Mouse (Mus musculus) limb, embryonic 13.5 days (tissue): Measurements from ENCODE around the gene Gfer. TPM values are rescaled to one million over a fixed set of nuclear protein-coding genes. Genes with fewer than 3 reads are reported as not detected.

Source experiments
- ATAC-seq: fragments of 200-750 bp; cut with Nextera tagmentation; 2 replicates; pipeline ENCODE4 v1.8.0; 2017; ENCODE audit warnings: low read depth, moderate number of reproducible peaks, moderate TSS enrichment; ENCODE audit not compliant: low FRiP score
- H3K27ac ChIP-seq: fragments of 300-500 bp; sonication (generic); 2 replicates; pipeline ENCODE4 v1.5.1; 2015; ENCODE audit warnings: inconsistent platforms, mild to moderate bottlenecking, moderate library complexity
- H3K27me3 ChIP-seq: fragments of 300-500 bp; sonication (generic); 2 replicates; pipeline ENCODE4 v1.6.1; 2015; ENCODE audit warnings: mild to moderate bottlenecking, inconsistent platforms
- H3K36me3 ChIP-seq: fragments of 300-500 bp; sonication (generic); 2 replicates; pipeline ENCODE4 v1.6.1; 2015; ENCODE audit warnings: inconsistent platforms, mild to moderate bottlenecking, moderate library complexity
- H3K4me1 ChIP-seq: fragments of 300-500 bp; sonication (generic); 2 replicates; pipeline ENCODE4 v1.6.1; 2015; ENCODE audit warnings: inconsistent platforms
- H3K4me2 ChIP-seq: fragments of 300-500 bp; sonication (generic); replicated peaks from 2 replicates; pipeline ENCODE4 v1.6.1; 2015; ENCODE audit warnings: inconsistent platforms, mild to moderate bottlenecking, moderate library complexity
- H3K4me3 ChIP-seq: fragments of 300-500 bp; sonication (generic); 2 replicates; pipeline ENCODE4 v1.5.1; 2015; ENCODE audit warnings: moderate library complexity, mild to moderate bottlenecking, inconsistent platforms
- H3K9ac ChIP-seq: fragments of 300-500 bp; sonication (generic); 2 replicates; pipeline ENCODE4 v1.6.1; 2015; ENCODE audit warnings: mild to moderate bottlenecking, inconsistent platforms
- H3K9me3 ChIP-seq: fragments of 300-500 bp; sonication (generic); 2 replicates; pipeline ENCODE4 v1.6.1; 2016; ENCODE audit warnings: inconsistent platforms
- WGBS: fragments of 180-500 bp; shearing (Covaris S2); methylation state at CpG from one replicate; pipeline ENCODE4 v1.1.7; 2015; 5-methylcytosine and 5-hydroxymethylcytosine counted together
- polyA plus RNA-seq: library from polyadenylated mRNA; unstranded; fragments of >200 nt; fragmentation: Nextera tagmentation; extraction: Ambion mirVana; gene quantifications from 2 replicates; pipeline ENCODE4 v1.2.1, GENCODE M21; 2015

The Gfer gene
- polyA plus RNA-seq, 1 experiment from 2014 or later, result 48.1 TPM

GRCm38 (mm10) chr17:24651835-24652234, 44.1 kb downstream of the Gfer start:
- peaks cover 6% of the 10 kb centered on the region for H3K36me3 ChIP-seq
- no peak overlapping the region for H3K27ac ChIP-seq
- peaks cover 11% of the 10 kb centered on the region for H3K27me3 ChIP-seq
- no peak for ATAC-seq
- peaks cover 32% of the 10 kb centered on the region for H3K4me1 ChIP-seq
- no peak overlapping the region for H3K4me3 ChIP-seq
- 61% methylated on average over 3 of the region's 3 CpGs for WGBS
- H3K4me2 ChIP-seq, result no peak overlapping the region
- no peaks in the 10 kb centered on the region for H3K9me3 ChIP-seq
- H3K9ac ChIP-seq, result no peak overlapping the region

GRCm38 (mm10) chr17:24650766-24651165, 45.2 kb downstream of the Gfer start:
- Histone ChIP-seq H3K9ac (peak overlapping the region; percentile 90; the same call in 1 of the 2 replicates), H3K4me3 (peak overlapping the region; percentile 80; the same call in 1 of the 2 replicates), H3K36me3 (peaks cover 17% of the 10 kb centered on the region), H3K9me3 (no peaks in the 10 kb centered on the region), H3K27ac (0 out of 2 replicates have a peak overlapping the region, but pooled peaks have one; percentile 3), H3K4me1 (peaks cover 35% of the 10 kb centered on the region), H3K27me3 (0 out of 2 replicates have a peak, but pooled peaks cover 3% of the 10 kb centered on the region), H3K4me2 (peak overlapping the region; percentile 86)
- no peak for ATAC-seq
- WGBS, result 79% methylated on average over 4 of the region's 4 CpGs

GRCm38 (mm10) chr17:24650070-24650616, 45.8 kb downstream of the Gfer start, which contains the start of gene Slc9a3r2:
Gene Slc9a3r2 (minus strand): TSS chr17:24650327.
- Histone ChIP-seq H3K9me3 (no peaks in the 10 kb centered on the region), H3K4me3 (peak within 1 kb of the TSS; percentile 80), H3K4me1 (peaks cover 41% of the 10 kb centered on the region), H3K27ac (peak within 1 kb of the TSS; percentile 67), H3K27me3 (0 out of 2 replicates have a peak, but pooled peaks cover 3% of the 10 kb centered on the region), H3K9ac (peak within 1 kb of the TSS; percentile 90), H3K36me3 (peaks cover 22% of the 10 kb centered on the region), H3K4me2 (peak within 1 kb of the TSS; percentile 86)
- WGBS, result 0% methylated on average over 37 of the region's 41 CpGs
- ATAC-seq, result peak; percentile 83

GRCm38 (mm10) chr17:24649581-24650069, 46.3 kb downstream of the Gfer start:
- Histone ChIP-seq H3K4me1 (peaks cover 46% of the 10 kb centered on the region), H3K36me3 (peaks cover 25% of the 10 kb centered on the region), H3K27me3 (0 out of 2 replicates have a peak, but pooled peaks cover 3% of the 10 kb centered on the region), H3K4me3 (peak overlapping the region; percentile 80), H3K9ac (peak overlapping the region; percentile 90), H3K4me2 (peak overlapping the region; percentile 86), H3K9me3 (no peaks in the 10 kb centered on the region), H3K27ac (peak overlapping the region; percentile 67)
- ATAC-seq, result peak; percentile 58
- WGBS, result under 1% methylated on average over 35 of the region's 35 CpGs

- Histone ChIP-seq H3K27ac (no peak overlapping the region), H3K9me3 (no peaks in the 10 kb centered on the region), H3K9ac (peak overlapping the region; percentile 90), H3K4me1 (peaks cover 54% of the 10 kb centered on the region), H3K4me2 (peak overlapping the region; percentile 86), H3K4me3 (peak overlapping the region; percentile 80), H3K27me3 (0 out of 2 replicates have a peak, but pooled peaks cover 3% of the 10 kb centered on the region), H3K36me3 (peaks cover 32% of the 10 kb centered on the region)
- WGBS, result 69% methylated on average over 10 of the region's 10 CpGs
- ATAC-seq, result no peak
Observed at GRCm38 (mm10) chr17:24648731-24649377, 47.1 kb downstream of the Gfer start.

GRCm38 (mm10) chr17:24647493-24647892, 48.5 kb downstream of the Gfer start:
- Histone ChIP-seq H3K4me1 (peaks cover 64% of the 10 kb centered on the region), H3K36me3 (peaks cover 46% of the 10 kb centered on the region), H3K27ac (no peak overlapping the region), H3K9ac (peak overlapping the region; percentile 13; the same call in 1 of the 2 replicates), H3K27me3 (0 out of 2 replicates have a peak, but pooled peaks cover 3% of the 10 kb centered on the region), H3K9me3 (no peaks in the 10 kb centered on the region), H3K4me3 (peak overlapping the region; percentile 1; the same call in 1 of the 2 replicates), H3K4me2 (peak overlapping the region; percentile 14; the same call in 1 of the 2 replicates)
- ATAC-seq, result no peak
- WGBS, result 85% methylated on average over 11 of the region's 11 CpGs

- no peak for ATAC-seq
- H3K36me3 ChIP-seq, result peaks cover 56% of the 10 kb centered on the region
- WGBS, result 82% methylated on average over 4 of the region's 4 CpGs
- H3K9me3 ChIP-seq, result no peaks in the 10 kb centered on the region
- no peak overlapping the region for H3K4me3 ChIP-seq
- no peak overlapping the region for H3K4me2 ChIP-seq
- 0 out of 2 replicates have a peak, but pooled peaks cover 3% of the 10 kb centered on the region for H3K27me3 ChIP-seq
- 0 out of 2 replicates have a peak overlapping the region, but pooled peaks have one; percentile 10 for H3K27ac ChIP-seq
- no peak overlapping the region for H3K9ac ChIP-seq
- H3K4me1 ChIP-seq, result peaks cover 64% of the 10 kb centered on the region
Observed at GRCm38 (mm10) chr17:24646381-24646780, 49.6 kb downstream of the Gfer start.

- H3K27me3 ChIP-seq, result no peaks in the 10 kb centered on the region
- no peak overlapping the region for H3K27ac ChIP-seq
- H3K4me1 ChIP-seq, result peaks cover 64% of the 10 kb centered on the region
- H3K9me3 ChIP-seq, result no peaks in the 10 kb centered on the region
- WGBS, result 72% methylated on average over 3 of the region's 3 CpGs
- peaks cover 58% of the 10 kb centered on the region for H3K36me3 ChIP-seq
- H3K4me2 ChIP-seq, result no peak overlapping the region
- ATAC-seq, result no peak
- no peak overlapping the region for H3K4me3 ChIP-seq
- H3K9ac ChIP-seq, result no peak overlapping the region
Observed at GRCm38 (mm10) chr17:24645916-24646315, 50.0 kb downstream of the Gfer start.

- no peaks in the 10 kb centered on the region for H3K27me3 ChIP-seq
- no peak overlapping the region for H3K4me3 ChIP-seq
- no peak for ATAC-seq
- peaks cover 67% of the 10 kb centered on the region for H3K36me3 ChIP-seq
- H3K27ac ChIP-seq, result peak overlapping the region; percentile 72; the same call in 1 of the 2 replicates
- H3K4me2 ChIP-seq, result peak overlapping the region; percentile 16; the same call in 1 of the 2 replicates
- H3K4me1 ChIP-seq, result peaks cover 67% of the 10 kb centered on the region
- 80% methylated on average over 9 of the region's 9 CpGs for WGBS
- peak overlapping the region; percentile 59 for H3K9ac ChIP-seq
- H3K9me3 ChIP-seq, result no peaks in the 10 kb centered on the region
Observed at GRCm38 (mm10) chr17:24644875-24645721, 50.9 kb downstream of the Gfer start.

- H3K27ac ChIP-seq, result peak overlapping the region; percentile 72
- ATAC-seq, result no peak
- H3K9me3 ChIP-seq, result no peaks in the 10 kb centered on the region
- H3K4me3 ChIP-seq, result no peak overlapping the region
- peaks cover 71% of the 10 kb centered on the region for H3K4me1 ChIP-seq
- H3K4me2 ChIP-seq, result peak overlapping the region; percentile 16; the same call in 1 of the 2 replicates
- WGBS, result 34% methylated on average over 7 of the region's 7 CpGs
- H3K9ac ChIP-seq, result peak overlapping the region; percentile 59
- peaks cover 67% of the 10 kb centered on the region for H3K36me3 ChIP-seq
- H3K27me3 ChIP-seq, result no peaks in the 10 kb centered on the region
Observed at GRCm38 (mm10) chr17:24644030-24644715, 51.8 kb downstream of the Gfer start.
